Mouse (Mus musculus) retina, embryonic 14.5 days (tissue): ENCODE measurements around the gene Nnat.
"Not testable (repeated sequence)": the region's sequence is repeated elsewhere in the genome, so short reads cannot be mapped to it uniquely, and the experiment has no call there.

ENCODE experiments used
- DNase-seq: peaks from one replicate; pipeline ENCODE4 v3.0.0-alpha.2; 2015; ENCODE audit warnings: low spot score

Gene Nnat

DNA sequence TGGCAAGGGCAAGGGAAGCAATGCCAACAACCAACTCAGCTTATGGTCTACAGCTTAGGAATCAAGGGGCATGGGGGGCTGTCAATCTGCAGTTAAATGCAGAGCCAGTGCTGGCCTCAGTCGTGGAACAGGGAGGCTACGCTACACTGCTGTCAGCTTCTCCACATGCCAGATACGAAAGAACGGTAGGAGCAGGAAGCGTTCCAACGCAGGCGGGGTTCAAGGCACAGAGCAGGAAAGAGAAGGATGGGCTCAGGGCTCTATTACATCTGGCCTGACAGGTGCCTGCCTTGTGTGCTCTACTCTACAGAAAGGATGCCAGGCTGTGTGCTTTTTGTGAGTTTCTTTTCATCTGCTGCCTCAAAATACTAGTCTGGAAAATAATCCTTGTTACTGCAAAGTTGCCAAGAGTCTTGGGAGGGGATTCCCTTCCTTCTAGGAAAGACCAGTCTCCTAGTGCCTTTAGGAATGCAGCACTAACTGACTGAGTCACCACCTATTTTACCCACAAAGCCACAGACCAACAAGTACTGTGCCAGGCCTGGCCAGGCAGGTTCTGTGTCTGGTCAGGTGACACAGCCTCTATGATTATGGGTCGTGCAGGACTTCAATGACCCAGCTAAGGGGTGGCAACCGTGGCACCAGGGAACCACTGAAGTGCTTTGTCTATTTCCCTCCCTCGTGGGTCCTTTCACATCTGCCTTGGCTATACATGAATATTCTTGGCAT lies 7.6 kb upstream of the Nnat start:
- no peak for DNase-seq

- no peak for DNase-seq
These were observed 3.7 kb upstream of the Nnat start for GRCm38 (mm10) chr2:157556074-157556698.

DNA sequence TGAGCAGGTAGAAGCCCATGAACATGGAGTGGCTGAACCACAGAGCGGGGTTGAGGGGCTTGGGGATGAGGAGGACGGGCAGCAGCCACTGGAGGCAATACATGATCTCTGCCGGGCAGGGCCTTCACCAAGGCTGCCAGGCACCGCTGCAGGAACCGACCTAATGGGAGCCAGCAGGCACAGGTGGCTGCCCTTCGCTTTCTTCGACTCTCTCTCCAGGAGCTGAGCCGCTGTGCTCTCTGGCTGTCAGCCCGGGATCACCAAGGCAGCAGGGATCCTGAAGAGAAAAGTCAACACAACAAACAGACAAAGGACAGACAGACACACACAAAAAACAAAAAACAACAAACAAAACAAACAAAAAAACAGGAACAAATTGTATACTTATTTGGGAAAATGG lies 1.8 kb upstream of the Nnat start:
- no peak for DNase-seq

DNA sequence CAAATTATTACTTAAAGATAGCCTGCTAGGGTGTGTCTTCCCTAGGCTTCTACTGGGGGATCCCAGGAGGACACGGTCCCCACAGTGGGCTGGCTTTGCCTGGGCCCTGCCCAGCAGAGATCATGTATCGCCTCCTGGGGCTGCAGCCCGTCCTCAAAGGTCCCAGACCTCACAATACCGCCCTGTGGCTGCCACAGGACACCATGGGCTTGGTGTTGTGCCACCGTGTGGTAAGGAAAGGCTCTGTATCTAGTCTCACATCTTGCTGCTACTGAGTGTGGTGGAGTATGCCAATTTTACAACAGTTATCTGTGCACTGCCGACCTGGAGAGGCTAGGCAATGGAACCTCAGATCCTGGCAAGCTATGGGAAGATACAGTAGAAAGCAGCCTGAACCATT lies 1.4 kb upstream of the Nnat start:
- peak; percentile 52 for DNase-seq

DNA sequence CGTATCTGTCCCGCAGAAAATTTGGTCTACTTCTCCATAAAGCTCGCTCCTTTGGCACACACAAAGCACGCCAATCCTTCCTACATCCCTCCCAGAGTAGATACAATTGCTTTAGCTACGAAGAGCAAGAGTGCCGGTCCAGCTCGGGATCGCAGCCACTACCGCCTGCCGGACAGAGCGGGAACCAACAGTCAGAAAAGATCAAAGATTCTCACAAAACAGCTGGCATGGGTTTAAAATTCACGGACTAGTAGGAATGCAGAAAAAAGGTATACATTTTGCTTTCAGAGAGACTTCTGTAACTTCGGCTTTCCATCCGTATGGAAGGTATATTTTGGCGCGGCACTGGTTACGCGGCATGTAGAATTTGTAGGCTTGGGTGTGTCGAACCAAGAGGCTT lies 438 bp upstream of the Nnat start:
- peak; percentile 61 for DNase-seq

DNA sequence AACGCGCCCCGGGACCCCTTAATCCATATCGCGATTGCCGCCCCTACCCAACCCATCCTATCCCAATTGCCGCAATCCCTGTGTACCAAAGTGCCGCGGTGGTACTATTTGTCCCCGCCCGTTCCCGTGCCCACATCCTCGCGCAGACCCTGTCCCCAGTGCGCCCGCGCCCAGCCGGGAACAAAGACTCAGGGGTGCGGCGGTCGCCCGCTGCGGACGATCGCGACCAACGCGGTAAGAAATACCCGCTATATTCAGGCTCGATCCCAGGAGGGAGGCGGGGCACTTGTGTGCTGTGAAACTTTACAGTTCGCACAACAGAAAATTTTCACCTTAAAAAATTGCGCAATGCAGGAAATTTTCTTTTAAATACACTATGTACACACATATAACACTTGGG lies 424 bp downstream of the Nnat start:
- DNase-seq, result no peak

- peak; percentile 82 for DNase-seq
These were observed 1.4 kb downstream of the Nnat start for GRCm38 (mm10) chr2:157561165-157561836.

DNA sequence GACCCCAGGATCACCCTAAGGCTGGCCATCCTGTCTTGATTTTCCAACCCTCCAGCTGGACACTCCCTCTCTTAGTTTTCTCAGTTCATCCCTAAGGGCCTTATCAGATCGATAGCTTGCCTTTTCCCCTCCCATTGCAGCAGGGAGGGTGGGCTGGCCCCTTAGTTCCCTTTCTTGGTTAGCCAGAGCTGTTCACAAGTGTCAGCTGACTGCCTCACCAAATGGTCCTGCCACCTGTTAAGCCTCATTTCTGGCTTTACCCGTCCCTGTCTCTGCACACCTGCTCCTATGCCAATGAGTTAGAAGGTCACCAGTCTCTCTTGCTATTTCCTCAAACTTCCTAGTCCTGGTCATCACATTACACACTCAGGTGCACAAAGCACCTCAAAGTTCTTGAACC lies 3.2 kb downstream of the Nnat start:
- DNase-seq, result no peak

DNA sequence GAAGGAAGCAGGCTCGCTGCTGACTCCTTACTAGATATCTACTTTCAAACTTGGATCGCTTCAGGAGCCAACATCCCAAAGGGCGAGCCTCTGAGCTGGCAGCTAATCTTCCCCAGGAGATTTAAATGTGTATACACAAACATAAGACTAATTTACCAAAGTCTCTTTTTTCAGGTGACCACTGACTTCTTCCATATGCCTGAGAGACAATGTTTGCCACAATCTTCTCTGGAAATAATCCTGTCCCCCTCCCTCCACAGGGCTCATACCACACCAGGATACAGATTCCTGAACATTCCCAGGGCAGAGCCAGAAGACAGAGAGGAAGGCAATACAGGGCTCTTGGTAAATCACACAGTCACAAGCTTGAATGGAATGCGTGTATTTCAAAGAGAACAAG lies 4.8 kb downstream of the Nnat start:
- no peak for DNase-seq

- DNase-seq, result no peak
These were observed 5.6 kb downstream of the Nnat start for GRCm38 (mm10) chr2:157565446-157565845.

- no peak for DNase-seq
These were observed 6.0 kb downstream of the Nnat start for GRCm38 (mm10) chr2:157565898-157566259.

- DNase-seq, result peak; percentile 91
These were observed 6.5 kb downstream of the Nnat start for GRCm38 (mm10) chr2:157566260-157566952.

- no peak for DNase-seq
These were observed 7.5 kb downstream of the Nnat start for GRCm38 (mm10) chr2:157567235-157567961.

DNA sequence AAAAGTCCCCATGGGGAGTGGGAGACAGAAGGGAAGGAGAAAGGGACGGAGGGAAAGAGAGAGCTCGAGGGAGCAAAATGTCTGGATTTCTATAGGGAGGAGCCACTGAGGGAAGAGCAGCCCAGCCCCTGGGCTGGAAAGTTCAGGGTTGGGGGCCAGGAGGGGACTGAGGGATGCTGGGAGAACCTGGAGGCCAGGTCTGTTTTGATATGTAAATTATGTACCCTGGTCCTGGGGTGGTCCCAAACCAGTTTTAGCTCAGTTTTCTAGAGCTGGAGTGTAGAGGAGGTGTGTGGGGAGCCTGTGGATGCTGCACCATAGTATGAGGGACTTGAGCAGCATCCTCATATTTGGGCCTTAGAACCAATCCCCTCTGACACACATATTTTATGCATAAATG lies 9.0 kb downstream of the Nnat start:
- DNase-seq, result no peak

DNA sequence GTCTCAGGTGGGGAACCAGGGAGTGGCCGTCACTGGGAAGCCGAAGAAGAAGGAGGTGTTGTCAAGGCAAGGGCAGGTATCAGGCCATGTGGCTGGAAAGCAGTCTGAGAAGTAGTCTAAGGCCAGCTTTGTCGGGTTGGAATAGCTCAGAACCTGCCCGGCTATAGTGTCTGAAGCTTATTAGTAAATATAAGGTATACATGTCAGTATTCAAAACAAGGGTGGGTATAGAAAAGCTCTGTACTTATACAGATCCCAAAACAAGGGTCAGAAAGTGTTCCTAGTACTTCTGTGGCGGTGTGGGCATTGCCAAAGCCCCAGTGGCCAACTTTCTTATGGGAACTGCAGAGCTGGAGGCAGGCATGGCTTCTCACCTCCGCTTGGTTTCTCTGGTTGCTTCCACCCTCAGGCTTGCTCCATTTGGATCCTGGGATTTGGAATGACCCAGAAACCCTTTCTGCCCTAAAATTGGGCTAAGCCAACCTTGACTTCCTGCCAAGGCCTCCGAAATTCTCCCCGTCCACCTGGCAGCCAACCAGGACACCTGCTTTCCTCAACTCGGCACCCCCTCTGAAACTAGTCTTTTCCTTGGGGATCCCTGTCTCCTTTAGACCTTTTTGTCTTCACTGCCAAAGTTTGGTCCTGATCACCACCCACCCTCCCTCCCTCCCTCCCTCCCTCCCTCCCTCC lies 10.1 kb downstream of the Nnat start:
- no peak for DNase-seq

GRCm38 (mm10) chr2:157571224-157571832 lies 11.4 kb downstream of the Nnat start, which contains the start of gene Blcap:
TSS of gene Blcap (minus strand) at chr2:157571274.
- DNase-seq, result peak; percentile 87

DNA sequence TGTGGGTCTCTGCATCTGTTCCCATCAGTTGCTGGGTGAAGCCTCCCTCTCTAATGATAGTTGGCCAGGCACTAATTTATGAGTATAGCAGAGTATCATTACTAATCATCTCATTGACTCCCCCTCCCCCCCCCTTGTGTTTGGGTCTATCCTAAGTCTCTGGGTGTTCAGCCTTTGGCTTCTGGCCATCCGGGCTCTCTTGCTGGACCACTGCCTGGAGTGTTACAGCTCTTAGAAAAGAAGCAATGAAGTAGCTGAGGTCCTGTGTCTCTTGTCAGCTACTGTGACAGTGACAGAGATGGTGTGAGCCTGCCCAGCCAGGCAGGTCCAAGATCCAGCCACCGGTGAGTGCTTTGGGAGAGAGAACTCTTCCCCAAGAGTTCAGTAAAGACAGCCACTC lies 12.9 kb downstream of the Nnat start:
- no peak for DNase-seq

- DNase-seq, result not testable (repeated sequence)
These were observed 25.5 kb downstream of the Nnat start for GRCm38 (mm10) chr2:157585351-157585750.

GRCm38 (mm10) chr2:157596876-157597566 lies 37.1 kb downstream of the Nnat start:
- no peak for DNase-seq

GRCm38 (mm10) chr2:157601435-157601839 lies 41.6 kb downstream of the Nnat start:
- DNase-seq, result no peak
